Mouse (Mus musculus) telencephalon, adult 2 months (tissue): ENCODE measurements around the gene Cd151.
A peak's percentile ranks its signal among the peaks of the same experiment; 100 is the strongest.

ENCODE experiments used
- DNase-seq: peaks from one replicate; pipeline ENCODE4 v3.0.0-alpha.2; 2011; ENCODE audit warnings: low read depth, low spot score

The Cd151 gene

GRCm38 (mm10) chr7:141474160-141474559, 7.0 kb downstream of the Cd151 start:
- DNase-seq: no peak

DNA sequence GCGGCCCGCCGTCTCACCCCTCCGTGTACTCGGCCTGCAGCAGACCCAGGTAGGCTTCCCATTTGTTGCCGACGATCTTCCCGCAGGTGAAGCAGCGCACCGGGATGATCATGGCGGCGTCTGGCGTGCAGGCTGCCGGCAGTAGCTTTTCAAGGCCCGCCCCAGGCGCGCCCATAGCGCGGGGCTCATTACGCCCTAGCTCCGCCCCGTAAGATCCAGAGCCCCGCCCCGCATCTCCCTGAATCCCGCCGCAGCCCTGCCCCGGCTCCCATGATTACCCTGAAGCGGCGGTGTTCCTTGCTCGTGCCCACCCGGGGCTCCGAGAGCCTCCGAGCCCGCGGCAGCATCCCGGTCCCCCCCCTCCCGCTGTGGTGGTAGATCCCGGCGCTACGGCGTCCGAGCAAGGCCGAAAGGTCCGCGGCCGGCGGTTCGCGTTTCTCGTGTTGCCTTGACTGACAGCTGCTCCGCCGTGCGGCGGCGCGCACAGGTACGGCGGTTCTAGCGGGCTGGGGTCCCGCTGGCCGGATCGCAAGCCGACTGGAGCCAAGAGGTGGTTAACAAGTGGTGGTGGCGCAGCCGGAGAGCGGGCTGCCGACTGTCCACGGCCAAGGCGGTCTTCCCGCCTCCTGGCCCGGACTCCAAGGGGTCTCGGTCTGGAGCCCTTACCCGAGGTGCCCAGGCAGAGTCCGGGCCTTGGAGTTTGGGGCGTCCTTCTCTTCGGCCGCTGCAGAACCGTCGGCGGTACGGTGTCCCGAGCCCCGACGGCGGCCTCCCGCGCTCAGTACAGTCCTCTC, 8.0 kb downstream of the Cd151 start, which contains the start of the genes Polr2l and Tspan4:
Polr2l (minus strand) TSS at position 122 of the 794 bp plus-strand sequence.
Tspan4 (plus strand) TSS at position 230 of the 794 bp plus-strand sequence.
- DNase-seq: no peak

DNA sequence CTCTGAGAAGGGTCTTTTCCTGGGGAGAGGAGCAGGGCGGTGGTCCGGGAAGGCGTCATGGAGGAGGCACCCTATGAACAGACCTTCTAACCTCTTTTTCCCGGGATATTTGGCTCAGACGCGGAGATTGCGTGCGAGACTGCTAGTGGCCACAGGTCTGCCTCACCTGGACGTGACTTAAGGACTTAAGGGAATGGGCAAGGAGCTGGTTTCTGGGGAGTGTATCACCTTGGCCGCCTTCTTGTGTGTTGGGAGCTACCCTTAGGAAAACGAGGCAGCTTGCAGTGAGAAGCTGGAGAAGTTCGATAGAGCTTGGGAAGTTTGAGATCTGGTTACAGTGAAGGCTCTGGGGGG, 8.6 kb downstream of the Cd151 start:
- DNase-seq: no peak

GRCm38 (mm10) chr7:141476226-141476980, 9.2 kb downstream of the Cd151 start:
- no peak for DNase-seq

GRCm38 (mm10) chr7:141476981-141477370, 9.8 kb downstream of the Cd151 start:
- no peak for DNase-seq

DNA sequence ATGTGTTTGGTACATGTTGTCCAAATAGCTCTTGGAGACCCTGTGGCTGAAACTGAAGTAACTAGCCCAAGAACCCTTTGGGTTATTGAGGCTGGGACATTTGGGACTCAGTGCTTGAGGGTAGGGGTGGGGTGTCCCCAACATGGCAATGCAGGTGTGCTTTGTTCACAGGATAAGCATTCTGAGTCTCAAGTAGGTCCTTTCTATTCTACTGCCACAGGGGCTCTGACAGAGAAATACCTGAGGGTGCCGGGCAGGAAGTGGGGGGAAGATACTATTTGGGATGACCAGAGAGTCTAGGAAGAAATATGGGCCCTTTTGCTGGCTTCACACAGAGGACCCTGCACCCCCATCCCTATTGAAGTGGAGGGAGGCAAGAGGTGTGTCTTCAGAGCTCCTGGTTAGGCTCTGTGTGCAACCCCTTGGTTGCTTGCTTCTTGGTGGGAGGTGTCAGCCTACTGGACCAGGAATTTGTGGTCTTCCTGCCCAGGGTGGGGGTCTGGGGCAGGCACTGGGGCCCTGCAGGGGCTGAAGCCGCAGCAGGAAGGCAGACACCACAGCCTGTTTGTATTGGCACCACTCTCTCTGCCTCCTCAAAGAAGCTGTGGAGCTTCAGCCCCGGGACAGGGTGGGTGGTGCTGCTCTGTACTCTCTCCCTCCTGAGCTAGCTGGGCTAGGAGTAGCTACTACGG, 10.5 kb downstream of the Cd151 start:
- DNase-seq: no peak

DNA sequence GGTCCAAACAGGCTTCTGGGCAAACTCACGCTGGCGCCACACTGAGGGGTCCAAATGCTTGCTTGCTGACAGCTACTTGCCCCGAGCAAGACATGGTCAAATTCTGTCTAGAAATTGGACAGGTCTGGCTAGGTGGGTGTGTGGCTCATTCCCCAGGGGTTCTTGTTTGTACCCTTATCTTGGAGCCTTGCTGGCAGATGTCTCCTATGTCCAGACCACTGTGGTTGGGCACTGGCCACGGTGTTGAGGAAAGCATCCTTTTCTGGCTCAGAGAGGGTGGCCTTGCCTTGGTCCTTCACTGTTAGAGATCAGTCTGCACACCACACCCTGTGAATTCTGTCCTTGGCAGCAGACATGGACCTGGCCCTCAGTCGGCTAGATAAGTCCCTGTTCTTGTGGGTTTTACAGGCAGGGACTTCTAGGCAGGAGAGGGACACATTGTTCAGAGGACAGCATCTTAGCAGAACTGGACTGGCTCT, 11.1 kb downstream of the Cd151 start:
- DNase-seq: no peak

GRCm38 (mm10) chr7:141480842-141481497, 13.8 kb downstream of the Cd151 start:
- peak; percentile 65 for DNase-seq

- no peak for DNase-seq
These were observed 14.6 kb downstream of the Cd151 start for GRCm38 (mm10) chr7:141481498-141482401.

DNA sequence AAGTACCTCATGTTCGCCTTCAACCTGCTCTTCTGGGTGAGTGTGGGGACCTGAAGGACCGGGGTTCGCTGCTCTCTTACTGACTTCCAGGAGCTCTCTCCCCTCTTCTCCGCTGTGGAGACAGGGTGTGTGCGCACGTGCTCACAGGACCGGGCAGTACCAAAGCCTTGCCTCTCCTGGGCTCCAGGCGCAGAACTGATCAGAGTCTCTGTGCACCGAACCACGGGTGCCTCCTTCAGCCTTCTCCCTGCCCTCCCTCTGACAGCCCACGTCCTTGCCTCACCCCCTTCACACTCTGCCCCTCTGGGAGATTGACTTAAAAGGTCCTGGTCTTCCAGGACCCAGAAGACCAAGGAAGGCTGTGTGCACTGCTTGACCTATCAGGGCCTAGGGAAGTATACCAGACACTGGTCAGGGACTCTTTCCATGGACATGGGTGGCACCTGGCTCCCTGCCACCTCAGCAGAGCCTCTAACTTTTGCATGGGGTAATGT, 15.4 kb downstream of the Cd151 start:
- no peak for DNase-seq

DNA sequence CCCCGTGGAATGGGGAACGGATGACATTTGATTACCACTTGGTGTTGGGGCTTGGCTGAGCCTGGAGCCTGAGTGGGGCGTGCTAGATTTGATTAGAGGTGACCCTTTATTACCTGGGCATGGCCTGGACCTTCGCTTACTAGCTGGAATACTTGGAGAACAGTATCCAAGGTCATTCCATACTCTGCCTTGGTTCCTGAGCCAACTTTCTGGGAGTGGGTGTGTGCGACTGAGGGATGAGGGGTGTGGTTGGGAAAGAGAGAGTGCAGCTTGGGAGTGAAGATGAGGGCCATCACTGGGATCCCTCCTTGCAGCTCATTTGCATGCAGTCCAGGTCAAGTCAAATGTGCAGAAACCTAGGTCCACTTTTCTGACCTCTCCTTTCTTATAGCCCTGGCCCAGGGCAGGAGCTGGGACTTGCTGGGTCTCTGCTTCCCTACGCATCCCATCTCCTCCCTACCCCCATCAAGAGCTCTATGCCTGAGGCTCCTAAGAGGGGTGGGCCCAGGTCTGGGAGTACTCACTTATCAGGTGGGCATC, 16.0 kb downstream of the Cd151 start:
- DNase-seq: no peak

DNA sequence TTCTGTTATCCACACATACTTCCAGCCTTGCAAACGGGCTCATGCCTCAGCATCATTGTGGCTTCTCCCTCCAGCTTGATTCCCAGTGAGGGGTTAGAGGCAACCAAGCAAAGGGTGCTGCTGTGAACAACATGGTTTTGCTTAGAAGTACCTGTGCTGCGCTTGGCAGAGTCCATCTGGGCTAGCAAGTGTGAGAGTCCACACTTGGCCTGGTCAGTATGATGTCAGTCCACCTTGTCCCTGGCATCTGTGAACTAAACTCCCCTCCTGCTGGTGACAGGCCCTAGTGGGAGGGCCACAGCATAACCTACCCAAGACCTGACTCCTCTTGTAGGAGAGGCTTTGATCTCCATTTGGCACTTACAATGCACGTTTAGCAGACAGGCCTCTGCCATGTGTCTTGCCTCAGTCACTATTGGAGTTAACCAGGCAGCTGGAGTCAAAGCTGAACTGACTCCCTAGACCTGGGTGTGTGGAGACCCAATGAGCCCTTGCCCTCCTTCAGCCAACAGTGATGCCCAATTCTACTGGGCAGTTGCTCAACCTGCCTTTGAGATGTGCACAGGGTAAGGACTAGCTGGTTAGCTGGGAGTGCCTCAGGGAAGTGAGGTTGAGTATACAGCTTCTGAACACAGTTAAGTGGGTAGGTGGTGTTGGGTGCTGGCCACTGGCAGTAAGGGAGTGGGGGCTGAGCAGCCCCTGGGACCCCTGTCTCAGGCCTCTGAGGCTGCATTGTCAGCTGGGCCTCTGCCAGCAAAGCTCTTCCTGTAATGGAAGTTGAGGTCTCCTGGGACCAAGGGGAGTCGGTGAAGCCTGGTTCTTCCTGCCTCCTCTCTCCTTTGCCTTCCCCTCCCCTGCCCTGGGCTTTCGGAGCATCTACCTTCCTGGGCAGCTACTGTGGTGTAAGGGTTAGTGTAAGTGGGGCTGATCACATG, 17.3 kb downstream of the Cd151 start:
- DNase-seq: no peak

- no peak for DNase-seq
These were observed 18.0 kb downstream of the Cd151 start for GRCm38 (mm10) chr7:141485186-141485585.

DNA sequence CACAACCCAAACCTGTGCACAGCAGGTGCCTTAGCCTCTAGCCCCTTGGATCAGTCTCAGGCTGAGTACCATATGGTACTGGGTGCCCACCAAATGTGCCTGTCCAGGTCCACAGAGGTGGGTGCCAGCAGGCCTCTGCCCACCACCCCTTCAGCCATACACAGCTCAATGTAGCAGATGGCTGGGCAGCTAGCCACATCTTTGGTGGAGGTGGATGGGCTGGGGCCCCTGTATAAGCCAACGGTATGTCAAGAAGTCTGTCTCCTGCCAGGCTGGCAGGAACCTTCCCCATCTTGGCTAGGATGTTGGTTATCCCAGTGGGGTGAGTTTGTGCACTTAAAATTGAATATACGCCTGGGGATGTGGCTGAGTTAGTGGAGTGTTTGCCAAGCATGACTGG, 18.4 kb downstream of the Cd151 start:
- no peak for DNase-seq

DNA sequence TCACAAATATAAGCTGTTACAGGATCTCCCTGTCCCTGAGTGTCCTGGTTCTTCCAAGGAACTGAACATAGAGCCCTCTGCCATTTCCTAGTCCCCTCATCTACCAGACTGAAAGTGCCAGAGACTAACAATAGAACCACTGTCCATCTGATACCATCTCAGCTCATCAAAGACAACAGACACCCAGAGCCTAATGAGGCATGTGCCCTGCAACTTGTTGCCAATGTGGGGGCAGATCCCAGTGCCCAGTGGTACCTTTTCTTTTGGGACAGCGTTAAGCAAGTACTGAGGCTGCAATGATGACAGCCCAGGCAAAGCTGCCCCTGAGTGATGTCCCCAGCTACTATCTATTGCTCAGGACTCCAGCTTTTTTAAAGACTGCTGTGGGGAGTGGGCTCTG, 19.0 kb downstream of the Cd151 start:
- no peak for DNase-seq

- DNase-seq: no peak
These were observed 19.9 kb downstream of the Cd151 start for GRCm38 (mm10) chr7:141487141-141487540.

DNA sequence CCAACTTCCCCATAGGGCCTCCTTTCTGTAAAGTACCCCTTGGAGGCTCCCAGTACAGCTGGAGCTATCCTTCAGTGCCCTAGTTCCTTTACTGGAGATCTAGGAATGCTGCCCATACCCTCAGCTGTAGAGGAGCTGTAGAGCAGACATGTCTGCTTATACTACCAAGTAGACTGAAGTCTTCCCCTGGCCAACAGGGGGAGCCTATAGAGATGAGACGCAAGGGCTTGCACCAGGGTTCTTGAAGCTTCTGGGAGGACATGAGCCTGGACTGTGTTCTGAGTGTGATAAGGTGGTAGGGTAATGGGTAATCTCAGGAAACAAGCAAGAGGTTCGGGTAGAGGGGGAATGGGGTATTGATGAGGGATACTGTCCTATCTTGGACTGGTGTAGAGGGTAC, 24.0 kb downstream of the Cd151 start:
- no peak for DNase-seq

DNA sequence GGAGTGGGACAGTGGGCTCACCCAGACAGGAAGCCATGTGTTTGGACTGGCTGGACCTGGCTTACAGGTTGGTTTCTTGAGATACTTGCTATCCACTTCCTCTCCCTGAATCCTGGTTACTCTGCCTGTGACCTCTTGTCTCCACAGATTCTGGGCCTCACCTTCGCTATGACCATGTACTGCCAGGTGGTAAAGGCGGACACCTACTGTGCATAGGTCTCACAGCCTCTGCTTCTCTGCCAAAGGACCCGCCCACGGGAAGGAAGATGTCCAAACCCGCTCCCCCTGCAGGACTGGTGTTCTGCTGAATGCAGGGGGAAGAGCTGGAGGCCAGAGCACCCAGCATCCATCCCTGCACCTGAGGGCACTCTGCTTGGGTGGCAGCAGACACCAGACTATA, 25.5 kb downstream of the Cd151 start:
- DNase-seq: no peak

DNA sequence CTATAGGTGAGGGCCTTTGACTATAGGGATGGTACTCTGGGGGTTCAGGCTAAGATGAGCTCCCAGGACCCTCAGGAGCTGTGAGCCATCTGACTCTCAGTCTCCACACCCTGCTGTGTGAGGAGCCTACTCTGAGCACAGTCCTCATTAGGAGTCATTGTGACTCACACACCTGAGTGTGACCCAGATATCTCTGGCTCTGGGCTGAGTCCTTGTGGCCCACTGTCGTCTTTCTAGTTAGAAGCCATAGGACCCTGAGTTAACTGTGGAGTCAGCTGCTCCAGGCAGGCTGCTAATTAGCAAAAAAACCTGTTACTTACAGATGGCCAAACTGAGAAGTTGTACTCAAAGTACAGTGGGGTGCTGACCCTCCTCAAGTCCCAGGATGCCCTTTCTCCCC, 26.5 kb downstream of the Cd151 start:
- DNase-seq: no peak
